Mouse (Mus musculus) heart, embryonic 14.5 days (tissue): ENCODE data around the gene Vmn2r2. TPM values are rescaled to one million over a fixed set of nuclear protein-coding genes. Genes with fewer than 3 reads are reported as not detected.

Source experiments
- ATAC-seq: fragments of 200-750 bp; cut with Nextera tagmentation; 2 replicates; pipeline ENCODE4 v1.8.0; 2017; ENCODE audit warnings: low read depth, moderate TSS enrichment; ENCODE audit not compliant: insufficient number of reproducible peaks, insufficient read depth, low FRiP score
- H3K27ac ChIP-seq, 2 experiments: fragments of 200-500 bp in 1 of 2; fragments of 300-500 bp in 1 of 2; sonication (generic) in 1 of 2; replicated peaks in 1 of 2; 2 replicates each; pipeline ENCODE4 v1.5.1; 2012 to 2014; ENCODE audit warnings: low read depth in 2 of 2, low read length in 2 of 2, control low read depth in 1 of 2, mild to moderate bottlenecking in 1 of 2, mixed read lengths in 1 of 2; ENCODE audit not compliant: control insufficient read depth in 1 of 2, insufficient read depth in 1 of 2
- H3K27me3 ChIP-seq: fragments of 300-500 bp; sonication (generic); 2 replicates; pipeline ENCODE4 v1.6.1; 2014; ENCODE audit warnings: mild to moderate bottlenecking, low read length, control low read depth; ENCODE audit not compliant: control insufficient read depth, insufficient read depth
- H3K36me3 ChIP-seq: fragments of 300-500 bp; sonication (generic); 2 replicates; pipeline ENCODE4 v1.6.1; 2014; ENCODE audit warnings: mild to moderate bottlenecking, control low read depth, low read length, mixed read lengths; ENCODE audit not compliant: control insufficient read depth, insufficient read depth
- H3K4me1 ChIP-seq, 2 experiments: fragments of 200-500 bp in 1 of 2; fragments of 300-500 bp in 1 of 2; sonication (generic) in 1 of 2; 2 replicates each; pipeline ENCODE4 v1.6.1; 2012 to 2014; ENCODE audit warnings: low read length in 2 of 2, control low read depth in 1 of 2, mixed read lengths in 1 of 2; ENCODE audit not compliant: control insufficient read depth in 2 of 2, insufficient read depth in 2 of 2
- H3K4me2 ChIP-seq: fragments of 300-500 bp; sonication (generic); 2 replicates; pipeline ENCODE4 v1.6.1; 2014; ENCODE audit warnings: mild to moderate bottlenecking, low read length
- H3K4me3 ChIP-seq, 2 experiments: fragments of 200-500 bp in 1 of 2; fragments of 300-500 bp in 1 of 2; sonication (generic) in 1 of 2; 2 replicates each; pipeline ENCODE4 v1.5.1; 2012 to 2014; ENCODE audit warnings: low read length in 2 of 2, mild to moderate bottlenecking in 2 of 2, control low read depth in 1 of 2, low read depth in 1 of 2, moderate library complexity in 1 of 2; ENCODE audit not compliant: control insufficient read depth in 1 of 2, insufficient read depth in 1 of 2
- H3K9ac ChIP-seq: fragments of 300-500 bp; sonication (generic); 2 replicates; pipeline ENCODE4 v1.6.1; 2014; ENCODE audit warnings: mild to moderate bottlenecking, low read length
- H3K9me3 ChIP-seq: fragments of 300-500 bp; sonication (generic); 2 replicates; pipeline ENCODE4 v1.6.1; 2016; ENCODE audit warnings: low read length, control low read depth; ENCODE audit not compliant: control insufficient read depth
- WGBS: fragments of 180-500 bp; shearing (Covaris S2); extraction: QIAGEN DNeasy Blood & Tissue Kit; methylation state at CpG from one replicate; pipeline ENCODE4 v1.1.7; 2014; 5-methylcytosine and 5-hydroxymethylcytosine counted together
- polyA plus RNA-seq: library from polyadenylated mRNA; unstranded; fragments of >200 nt; fragmentation: Nextera tagmentation; extraction: Ambion mirVana; gene quantifications from 2 replicates; pipeline ENCODE4 v1.2.1, GENCODE M21; 2014

Vmn2r2 gene
- not detected in 2 replicates for polyA plus RNA-seq

DNA sequence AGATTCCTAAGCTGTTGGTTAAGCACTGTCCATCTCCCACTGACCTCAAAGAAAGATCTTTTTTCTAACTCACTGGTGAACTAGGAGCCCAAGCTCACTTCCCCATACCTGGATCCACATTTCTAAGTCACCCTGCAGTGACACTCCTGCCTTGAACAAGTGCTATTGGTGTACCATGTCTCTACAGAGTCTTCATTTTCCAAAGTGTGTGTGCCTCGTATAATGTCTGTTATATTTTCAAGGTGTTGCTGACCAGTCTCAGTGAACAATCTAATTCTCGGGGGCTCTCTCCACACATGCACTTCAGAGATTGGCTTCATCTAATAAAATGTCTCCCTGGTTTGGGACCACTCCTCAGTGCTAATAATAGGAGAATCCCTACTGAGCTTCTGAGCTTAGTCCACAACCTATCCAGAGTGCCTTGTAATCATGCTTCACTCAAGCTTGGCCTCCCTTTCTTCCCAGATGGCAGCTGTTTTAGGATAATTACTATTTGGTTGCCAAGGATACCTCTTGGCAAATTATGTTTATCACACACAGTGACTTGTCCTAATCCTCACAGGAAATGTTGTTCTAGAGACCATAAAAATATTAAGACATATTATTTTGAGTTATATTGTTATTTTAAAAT lies at the start of gene Vmn2r2:
Gene Vmn2r2 (minus strand): TSS at position 51 of the 631 bp plus-strand sequence.
- Histone ChIP-seq H3K9me3 (no peaks in the 10 kb centered on the region), H3K27me3 (no peaks in the 10 kb centered on the region), H3K36me3 (no peaks in the 10 kb centered on the region), H3K27ac (no peak within 1 kb of the TSS), H3K9ac (no peak within 1 kb of the TSS), H3K4me1 (no peaks in the 10 kb centered on the region), H3K4me3 (no peak within 1 kb of the TSS), H3K4me2 (no peak within 1 kb of the TSS)
- WGBS: 75% methylated on average over 2 of the region's 2 CpGs
- no peak for ATAC-seq

DNA sequence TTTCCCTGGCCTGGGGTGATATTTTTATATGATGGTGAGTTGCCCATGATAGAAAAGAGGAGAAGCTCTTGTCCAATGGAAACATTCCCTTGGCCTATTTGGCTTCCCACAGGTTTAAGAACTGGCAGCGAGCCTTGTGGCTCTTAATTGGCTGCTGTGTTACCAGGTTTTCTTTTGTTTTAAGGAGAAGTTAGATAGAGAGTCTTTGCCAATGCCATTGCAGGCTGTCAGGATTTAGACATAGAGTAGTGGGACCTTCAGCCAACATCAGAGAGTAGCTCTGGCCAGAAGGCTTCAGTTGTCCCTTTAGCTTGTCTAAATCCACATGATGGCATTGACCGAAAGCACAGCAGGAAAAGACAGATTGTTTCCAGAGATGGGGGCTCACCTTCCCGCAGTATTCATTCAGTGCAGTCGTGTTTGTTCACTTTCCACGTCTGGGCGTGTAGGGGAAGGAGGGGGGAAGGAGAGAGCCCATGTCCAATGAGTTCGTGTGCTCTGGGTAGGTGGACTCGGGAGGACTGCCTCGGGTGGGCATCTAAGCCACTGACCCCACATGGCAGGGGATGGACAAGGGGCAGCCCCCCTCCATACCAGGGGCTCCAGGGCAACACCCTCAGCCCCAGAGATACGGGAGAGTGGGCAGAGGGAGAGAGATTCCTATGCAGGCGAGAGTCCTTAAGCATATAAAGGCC lies 28.2 kb downstream of the Vmn2r2 start:
- WGBS: 88% methylated on average over 11 of the region's 11 CpGs

DNA sequence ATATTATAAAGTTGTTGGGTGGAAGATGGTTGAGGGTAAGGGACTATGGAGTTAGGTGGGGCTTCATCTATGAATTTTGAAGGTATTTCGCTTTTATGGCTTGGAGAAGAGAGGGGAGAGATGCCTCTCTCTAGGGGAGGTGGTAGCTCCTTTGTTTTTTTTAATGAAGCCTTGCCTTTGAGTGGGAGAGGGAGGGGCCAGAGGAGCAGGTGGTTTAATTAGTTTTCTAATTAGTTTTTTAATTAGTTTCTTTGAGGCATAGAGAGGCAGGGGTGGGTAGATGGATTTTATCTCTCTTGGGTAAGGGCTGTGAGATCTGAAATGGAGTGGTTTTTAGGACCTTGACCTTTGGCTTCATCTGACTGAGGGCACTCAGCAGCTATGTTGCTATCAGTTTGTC lies 29.0 kb downstream of the Vmn2r2 start:
- Histone ChIP-seq H3K4me2 (no peak overlapping the region), H3K9ac (no peak overlapping the region), H3K4me1 (no peaks in the 10 kb centered on the region), H3K27me3 (no peaks in the 10 kb centered on the region), H3K4me3 (no peak overlapping the region), H3K9me3 (no peaks in the 10 kb centered on the region), H3K36me3 (no peaks in the 10 kb centered on the region), H3K27ac (no peak overlapping the region)
- no peak for ATAC-seq
- 81% methylated on average over 1 of the region's 1 CpGs for WGBS

More for the DNA sequence above, 28.2 kb downstream of the Vmn2r2 start:
- no peaks in the 10 kb centered on the region for H3K27me3 ChIP-seq
- no peaks in the 10 kb centered on the region for H3K36me3 ChIP-seq
- no peaks in the 10 kb centered on the region for H3K9me3 ChIP-seq
- no peak overlapping the region for H3K27ac ChIP-seq
- H3K9ac ChIP-seq: no peak overlapping the region
- no peak overlapping the region for H3K4me2 ChIP-seq
- no peaks in the 10 kb centered on the region for H3K4me1 ChIP-seq
- no peak for ATAC-seq
- H3K4me3 ChIP-seq: no peak overlapping the region

DNA sequence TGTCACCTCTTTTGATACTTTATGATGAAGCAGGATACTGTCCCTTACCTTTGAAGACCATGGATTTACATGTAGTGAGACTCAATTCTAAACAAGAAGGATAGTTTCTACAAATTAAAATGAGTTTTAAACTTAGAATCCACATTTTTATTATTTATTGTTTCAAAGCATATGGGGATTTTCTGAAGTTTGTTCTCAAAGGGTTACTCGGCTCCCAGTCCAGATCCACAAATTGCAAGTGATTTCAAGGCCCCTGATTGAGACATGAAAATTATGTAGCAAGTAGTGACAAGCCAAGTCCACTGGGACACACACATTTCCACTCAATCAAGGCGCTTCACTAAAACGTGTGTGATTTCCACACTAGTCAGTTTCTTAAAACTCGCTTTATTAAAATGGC lies 60.5 kb downstream of the Vmn2r2 start, which contains the start of gene Vmn2r1:
Gene Vmn2r1 (plus strand): TSS at position 301 of the 400 bp plus-strand sequence.
- Histone ChIP-seq H3K9me3 (no peaks in the 10 kb centered on the region), H3K4me2 (no peak within 1 kb of the TSS), H3K27ac (no peak within 1 kb of the TSS), H3K36me3 (no peaks in the 10 kb centered on the region), H3K27me3 (no peaks in the 10 kb centered on the region), H3K4me1 (no peaks in the 10 kb centered on the region), H3K9ac (no peak within 1 kb of the TSS), H3K4me3 (no peak within 1 kb of the TSS)
- 75% methylated on average over 4 of the region's 4 CpGs for WGBS
- no peak for ATAC-seq

Other genes with a start within 250 kb of the Vmn2r2 start
- gene Plch1, start 242.5 kb downstream of the Vmn2r2 start, polyA plus RNA-seq: 0.31 and 0.82 TPM in 2 replicates
- gene E130311K13Rik, start 212.5 kb downstream of the Vmn2r2 start, polyA plus RNA-seq: 5.3 and 5.8 TPM in 2 replicates
- 8.2 and 11.3 TPM in 2 replicates for gene Slc33a1, start 177.2 kb downstream of the Vmn2r2 start, polyA plus RNA-seq
- 39.3 and 40.7 TPM in 2 replicates for gene Gmps, start 165.8 kb downstream of the Vmn2r2 start, polyA plus RNA-seq
- not detected in 2 replicates for gene Vmn2r1, start 60.4 kb downstream of the Vmn2r2 start, polyA plus RNA-seq
- not detected in 2 replicates for gene Vmn2r3, start 147.8 kb upstream of the Vmn2r2 start, polyA plus RNA-seq